Mouse (Mus musculus) MEL (cell line): Measurements from ENCODE around the gene Rnf212b. TPM values are rescaled to one million over a fixed set of nuclear protein-coding genes. Genes with fewer than 3 reads are reported as not detected.

Source experiments
- DNase-seq: peaks from one replicate; pipeline ENCODE4 v3.0.0; 2011; ENCODE audit warnings: low read depth, low spot score
- H3K27ac ChIP-seq: 2 replicates; pipeline ENCODE4 v1.5.1; 2012; ENCODE audit warnings: low read depth, mild to moderate bottlenecking, control low read depth, low read length, moderate library complexity; ENCODE audit not compliant: control insufficient read depth
- H3K27me3 ChIP-seq, 2 experiments: fragments of 150-350 bp in 1 of 2; sonication (generic) in 1 of 2; 2 replicates each; pipeline ENCODE4 v1.6.1; 2012; ENCODE audit warnings: low read length in 2 of 2, mild to moderate bottlenecking in 2 of 2, improper control_type of control experiment in 1 of 2, moderate library complexity in 1 of 2; ENCODE audit not compliant: insufficient read depth in 2 of 2, control insufficient read depth in 1 of 2
- H3K36me3 ChIP-seq, 2 experiments: 2 replicates each; pipeline ENCODE4 v1.6.1; 2012 to 2014; ENCODE audit warnings: low read length in 2 of 2, improper control_type of control experiment in 1 of 2, inconsistent platforms in 1 of 2, mild to moderate bottlenecking in 1 of 2; ENCODE audit not compliant: insufficient read depth in 2 of 2, control insufficient read depth in 1 of 2
- H3K4me1 ChIP-seq, 2 experiments: fragments of 150-350 bp in 1 of 2; sonication (generic) in 1 of 2; 2 replicates each; pipeline ENCODE4 v1.6.1; 2012; ENCODE audit warnings: low read length in 2 of 2, improper control_type of control experiment in 1 of 2, mild to moderate bottlenecking in 1 of 2; ENCODE audit not compliant: insufficient read depth in 2 of 2, control insufficient read depth in 1 of 2
- H3K4me3 ChIP-seq, 2 experiments: fragments of 150-350 bp in 1 of 2; sonication (generic) in 1 of 2; 2 replicates each; pipeline ENCODE4 v1.5.1; 2012; ENCODE audit warnings: low read depth in 2 of 2, low read length in 2 of 2, mild to moderate bottlenecking in 2 of 2, moderate library complexity in 2 of 2, control low read depth in 1 of 2, improper control_type of control experiment in 1 of 2; ENCODE audit not compliant: control insufficient read depth in 1 of 2, insufficient read depth in 1 of 2
- H3K79me2 ChIP-seq: 2 replicates; pipeline ENCODE4 v1.6.1; 2012; ENCODE audit warnings: mild to moderate bottlenecking, low read length, moderate library complexity; ENCODE audit not compliant: control insufficient read depth, poor library complexity, insufficient read depth
- H3K9ac ChIP-seq: 2 replicates; pipeline ENCODE4 v1.6.1; 2012; ENCODE audit warnings: low read depth, mild to moderate bottlenecking, control low read depth, low read length, moderate library complexity; ENCODE audit not compliant: control insufficient read depth, poor library complexity, severe bottlenecking
- H3K9me3 ChIP-seq: fragments of 150-350 bp; sonication (generic); replicated peaks from 2 replicates; pipeline ENCODE4 v1.6.1; 2012; ENCODE audit warnings: mild to moderate bottlenecking, low read length, improper control_type of control experiment, moderate library complexity; ENCODE audit not compliant: insufficient read depth
- CHD1 ChIP-seq: IDR thresholded peaks from 2 replicates; pipeline ENCODE4 v1.6.1; 2012; ENCODE audit warnings: low read depth, mild to moderate bottlenecking, inconsistent platforms, low read length, improper control_type of control experiment
- ELF1 ChIP-seq: IDR thresholded peaks from 2 replicates; pipeline ENCODE4 v1.6.1; 2014; ENCODE audit warnings: low read depth, mild to moderate bottlenecking, inconsistent platforms, low read length, improper control_type of control experiment, moderate library complexity
- EP300 ChIP-seq, 2 experiments: IDR thresholded peaks; 2 replicates each; pipeline ENCODE4 v1.6.1; 2011; ENCODE audit warnings: improper control_type of control experiment in 2 of 2, low read length in 2 of 2, low read depth in 1 of 2, mild to moderate bottlenecking in 1 of 2
- ETS1 ChIP-seq: IDR thresholded peaks from 2 replicates; pipeline ENCODE4 v1.6.1; 2012; ENCODE audit warnings: low read depth, mild to moderate bottlenecking, inconsistent platforms, low read length, improper control_type of control experiment, moderate library complexity
- HCFC1 ChIP-seq: IDR thresholded peaks from 2 replicates; pipeline ENCODE4 v1.6.1; 2012; ENCODE audit warnings: low read depth, mild to moderate bottlenecking, inconsistent platforms, low read length, improper control_type of control experiment, moderate library complexity
- JUND ChIP-seq: IDR thresholded peaks from 2 replicates; pipeline ENCODE4 v1.6.1; 2011; ENCODE audit warnings: low read depth, mild to moderate bottlenecking, improper control_type of control experiment, low read length
- MAX ChIP-seq: IDR thresholded peaks from 2 replicates; pipeline ENCODE4 v1.6.1; 2011; ENCODE audit warnings: low read length, improper control_type of control experiment
- MXI1 ChIP-seq: IDR thresholded peaks from 2 replicates; pipeline ENCODE4 v1.6.1; 2011; ENCODE audit warnings: mild to moderate bottlenecking, low read depth, low read length, improper control_type of control experiment
- MYC ChIP-seq: IDR thresholded peaks from 2 replicates; pipeline ENCODE4 v1.6.1; 2011; ENCODE audit warnings: low read depth, mild to moderate bottlenecking, low read length, improper control_type of control experiment, moderate library complexity
- NRF1 ChIP-seq: IDR thresholded peaks from 2 replicates; pipeline ENCODE4 v1.6.1; 2014; ENCODE audit warnings: low read depth, mild to moderate bottlenecking, inconsistent platforms, low read length, improper control_type of control experiment, moderate library complexity; ENCODE audit not compliant: poor library complexity, insufficient read depth, severe bottlenecking
- POLR2AphosphoS5 ChIP-seq: IDR thresholded peaks from 2 replicates; pipeline ENCODE4 v1.6.1; 2012; ENCODE audit warnings: low read depth, borderline replicate concordance, mild to moderate bottlenecking, inconsistent platforms, low read length, moderate library complexity, mixed read lengths
- SIN3A ChIP-seq: IDR thresholded peaks from 2 replicates; pipeline ENCODE4 v1.6.1; 2012; ENCODE audit warnings: low read length, improper control_type of control experiment, inconsistent platforms
- TBP ChIP-seq: IDR thresholded peaks from 2 replicates; pipeline ENCODE4 v1.8.0; 2011; ENCODE audit warnings: low read depth, low read length, improper control_type of control experiment
- UBTF ChIP-seq: IDR thresholded peaks from 2 replicates; pipeline ENCODE4 v1.6.1; 2012; ENCODE audit warnings: low read depth, mild to moderate bottlenecking, inconsistent platforms, low read length, improper control_type of control experiment, moderate library complexity, borderline replicate concordance; ENCODE audit not compliant: insufficient read depth
- USF2 ChIP-seq, 2 experiments: IDR thresholded peaks; 2 replicates each; pipeline ENCODE4 v1.6.1; 2011 to 2012; ENCODE audit warnings: improper control_type of control experiment in 2 of 2, low read length in 2 of 2, borderline replicate concordance in 1 of 2, inconsistent platforms in 1 of 2, low read depth in 1 of 2, mild to moderate bottlenecking in 1 of 2; ENCODE audit not compliant: insufficient read depth in 1 of 2
- ZNF384 ChIP-seq: IDR thresholded peaks from 2 replicates; pipeline ENCODE4 v1.6.1; 2012; ENCODE audit warnings: low read depth, mild to moderate bottlenecking, inconsistent platforms, low read length, improper control_type of control experiment
- polyA plus RNA-seq, 2 experiments: library from polyadenylated mRNA; stranded (reverse) in 1 of 2; unstranded in 1 of 2; fragments of >175 nt in 1 of 2; fragments of >200 nt in 1 of 2; gene quantifications; 2 replicates each; pipeline versions ENCODE4 v1.2.1 to v1.2.4; 2012; ENCODE audit warnings: low replicate concordance in 2 of 2, low read depth in 1 of 2; ENCODE audit not compliant: insufficient read length in 2 of 2, insufficient read depth in 1 of 2, missing spikeins in 1 of 2
- total RNA-seq: library from RNA; depleted of rRNA; stranded (reverse); fragments of 300-350 nt; gene quantifications from 2 replicates; pipeline ENCODE4 v1.2.3, GENCODE M21; 2012

Gene Rnf212b
- total and polyA plus RNA-seq, 3 experiments: not detected

DNA sequence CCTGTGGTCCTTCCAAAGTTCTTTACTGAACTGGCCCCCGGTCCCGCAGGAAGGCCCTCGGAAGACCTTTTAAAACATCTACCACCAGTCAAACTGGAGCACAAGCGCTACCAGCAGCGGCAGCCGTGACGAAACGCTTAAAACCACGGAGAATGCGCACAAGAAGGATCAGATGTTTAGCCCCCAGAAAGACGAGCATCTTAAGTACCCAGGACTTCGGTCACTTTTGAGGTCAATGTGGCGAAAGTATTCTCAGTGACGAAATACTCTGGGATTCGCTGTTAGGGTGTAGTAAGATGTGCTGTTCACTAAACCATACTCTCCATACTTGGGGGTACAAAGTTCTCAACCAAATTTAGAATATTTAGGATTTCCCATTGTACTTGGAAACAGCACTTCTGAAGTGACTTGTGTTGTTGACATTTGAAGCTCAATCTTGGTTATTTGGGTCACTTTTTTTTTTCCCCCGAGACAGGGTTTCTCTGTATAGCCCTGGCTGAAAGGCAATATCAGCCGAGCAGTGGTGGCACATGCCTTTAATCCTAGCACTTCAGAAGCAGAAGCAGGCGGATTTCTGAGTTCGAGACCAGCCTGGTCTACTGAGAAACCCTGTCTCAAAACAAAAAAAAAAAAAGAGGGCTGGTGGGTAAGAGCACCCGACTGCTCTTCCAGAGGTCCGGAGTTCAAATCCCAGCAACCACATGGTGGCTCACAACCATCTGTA lies 50.5 kb downstream of the Rnf212b start:
- no peak for DNase-seq
- H3K27ac ChIP-seq: peak overlapping the region; percentile 48

DNA sequence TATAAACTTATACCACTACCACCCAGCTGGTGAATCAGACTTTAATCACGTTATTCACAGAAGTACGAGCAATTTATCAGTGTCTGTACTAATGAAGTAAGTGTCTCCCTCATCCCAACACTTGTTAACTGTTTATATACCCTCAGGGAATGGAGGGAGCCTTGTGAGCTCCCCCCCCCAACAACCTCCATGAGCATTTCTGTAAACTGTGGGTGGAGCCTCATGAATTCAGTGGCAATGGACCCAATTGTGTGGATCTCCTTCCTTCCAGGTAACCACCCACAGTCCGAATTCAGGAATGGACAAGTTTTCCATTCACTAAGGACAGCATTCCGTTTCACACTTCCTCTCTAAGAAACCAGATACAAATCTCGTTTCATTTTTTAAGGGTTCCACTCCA lies 51.7 kb downstream of the Rnf212b start:
- Histone ChIP-seq H3K9ac (no peak overlapping the region), H3K36me3 (peaks cover 0 to 21% of the 10 kb centered on the region in 2 experiments; a peak in 2 of 4 replicates), H3K27me3 (no peaks in the 10 kb centered on the region), H3K27ac (peak overlapping the region; percentile 9; the same call in 1 of the 2 replicates), H3K4me1 (peaks cover 19 to 27% of the 10 kb centered on the region in 2 experiments), H3K9me3 (no peaks in the 10 kb centered on the region), H3K4me3 (peak overlapping the region in 1 of 2 experiments; percentile 19; a peak in 1 of 4 replicates), H3K79me2 (no peaks in the 10 kb centered on the region; the same call in 1 of the 2 replicates)
- TF ChIP-seq ETS1: no peak
- TF ChIP-seq CHD1: 0 out of 2 replicates have a peak, but pooled peaks have one; percentile 45
- 0 out of 4 replicates have a peak, but pooled peaks of 1 of the 2 experiments have one; percentile 6 for TF ChIP-seq EP300 (IDR thresholded peaks at IDR 0.05; ENCODE audit: low read depth in 1 of 2, low read length in 2 of 2)
- DNase-seq: peak; percentile 25

More for the DNA sequence above, 50.5 kb downstream of the Rnf212b start:
- Histone ChIP-seq H3K9ac (peak overlapping the region; percentile 72), H3K79me2 (no peaks in the 10 kb centered on the region; the same call in 1 of the 2 replicates), H3K4me1 (peaks cover 19 to 27% of the 10 kb centered on the region in 2 experiments), H3K36me3 (peaks cover 0 to 21% of the 10 kb centered on the region in 2 experiments; a peak in 2 of 4 replicates), H3K9me3 (no peaks in the 10 kb centered on the region), H3K27me3 (no peaks in the 10 kb centered on the region), H3K4me3 (peak overlapping the region; percentile 77 to 96)
- TF ChIP-seq JUND (no peak), MXI1 (0 out of 2 replicates have a peak, but pooled peaks have one; percentile 47), UBTF (no peak), USF2 (IDR thresholded peaks at IDR 0.05; ENCODE audit: borderline replicate concordance in 1 of 2, insufficient read depth in 1 of 2, low read depth in 1 of 2, low read length in 2 of 2) (no peak), MAX (no peak), TBP (peak; percentile 95), ELF1 (no peak), ETS1 (no peak), SIN3A (peak; percentile 35; the same call in 1 of the 2 replicates), HCFC1 (no peak; the same call in 1 of the 2 replicates), ZNF384 (peak; percentile 67), NRF1 (no peak), MYC (0 out of 2 replicates have a peak, but pooled peaks have one; percentile 23), POLR2AphosphoS5 (no peak)
